ENCODE assay signal across 12 mouse cellular contexts in the genomic region with DNA sequence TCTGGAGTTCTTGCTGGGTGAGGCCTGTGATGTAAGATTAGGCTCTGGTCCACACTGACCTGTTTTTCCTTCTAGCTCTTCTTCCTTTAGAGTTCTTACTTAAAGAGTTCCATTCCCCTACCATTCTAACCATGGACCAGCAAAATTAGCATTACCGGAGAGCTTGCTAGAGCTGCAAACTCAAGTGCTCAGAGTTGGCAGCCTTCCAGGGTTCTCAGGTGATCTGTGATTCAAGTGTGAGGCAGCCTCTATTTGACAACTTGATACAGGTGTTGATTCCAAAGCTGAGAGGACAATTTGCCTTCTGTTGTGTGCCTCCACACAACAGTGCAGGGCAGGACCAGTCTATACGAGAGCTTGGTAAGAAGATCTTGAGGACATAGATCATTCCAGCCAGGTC. TPM values are rescaled to one million over a fixed set of nuclear protein-coding genes. Genes with fewer than 3 reads are reported as not detected.
A peak's percentile ranks its signal among the peaks of the same experiment; 100 is the strongest.
DNase-seq lines count a peak whose midpoint lies in the region; ATAC-seq lines count a peak whose summit lies in the region.
"Had no signal": no experiment of that assay in that cellular context is flagged by ENCODE, and none has a peak within 500 bp of the region (broad histone marks: within the 10 kb centered on the region; RNA-seq: fewer than 3 reads in every experiment).

No protein-coding gene starts in this region.

- no peak overlapping the region for H3K27ac ChIP-seq in kidney, embryonic 14.5 days (ENCODE audit: low read depth, low read length)
- H3K27ac ChIP-seq: embryonic facial prominence, embryonic 15.5 days had no signal

- no peaks in the 10 kb centered on the region for H3K9me3 ChIP-seq in kidney, embryonic 14.5 days (ENCODE audit: control insufficient read depth, low read length)
- H3K9me3 ChIP-seq: embryonic facial prominence, embryonic 15.5 days; G1E; megakaryocyte, embryonic 14.5 days had no signal

- peak; percentile 12 for DNase-seq in kidney, adult 11 months
- DNase-seq in cerebellum, adult 11 months, result peak; percentile 38
- DNase-seq in cerebellum, adult 9-11 months, result peak; percentile 61
- DNase-seq in lung, postnatal 14 days, result peak; percentile 75
- DNase-seq in thymus, adult 18-20 months, result no peak
- DNase-seq: adrenal gland, postnatal 25 days; thymus, postnatal 36 days had no signal

- no peak overlapping the region for H3K4me2 ChIP-seq in kidney, embryonic 14.5 days (replicated peaks; ENCODE audit: low read depth, low read length)
- H3K4me2 ChIP-seq: embryonic facial prominence, embryonic 15.5 days had no signal

- H3K4me1 ChIP-seq in kidney, embryonic 14.5 days (ENCODE audit: control insufficient read depth, insufficient read depth, low read length), result no peaks in the 10 kb centered on the region
- H3K4me1 ChIP-seq: embryonic facial prominence, embryonic 15.5 days; megakaryocyte, embryonic 14.5 days had no signal

- no peak overlapping the region for H3K4me3 ChIP-seq in kidney, embryonic 14.5 days (ENCODE audit: low read length)
- H3K4me3 ChIP-seq: embryonic facial prominence, embryonic 15.5 days; megakaryocyte, embryonic 14.5 days had no signal

- no peak for ATAC-seq in kidney, embryonic 14.5 days (ENCODE audit: low FRiP score, low TSS enrichment)
- ATAC-seq in megakaryocyte-erythroid progenitor cell, adult 5-6 weeks (replicated peaks; ENCODE audit: low FRiP score, low TSS enrichment, poor library complexity, severe bottlenecking), result no peak

- H3K36me3 ChIP-seq in kidney, embryonic 14.5 days (ENCODE audit: control insufficient read depth, insufficient read depth, low read length), result no peaks in the 10 kb centered on the region
- H3K36me3 ChIP-seq: embryonic facial prominence, embryonic 15.5 days; G1E had no signal

- H3K9ac ChIP-seq in kidney, embryonic 14.5 days (ENCODE audit: low read depth, low read length), result no peak overlapping the region
- H3K9ac ChIP-seq: embryonic facial prominence, embryonic 15.5 days had no signal

- no peaks in the 10 kb centered on the region for H3K27me3 ChIP-seq in kidney, embryonic 14.5 days (ENCODE audit: control insufficient read depth, insufficient read depth, low read length)
- H3K27me3 ChIP-seq: embryonic facial prominence, embryonic 15.5 days; megakaryocyte, embryonic 14.5 days had no signal

- WGBS in kidney, embryonic 14.5 days, result 82% methylated on average over 2 of the region's 2 CpGs

RNA-seq across cellular contexts. Expression of a gene that starts 31.7 kb away (rescaled TPM):
- 2.6 and 6.1 TPM in 2 replicates for polyA plus RNA-seq in kidney, embryonic 14.5 days (2014; fragmentation: Nextera tagmentation; extraction: Ambion mirVana)
- total RNA-seq in megakaryocyte-erythroid progenitor cell, adult 5-6 weeks (2014; fragmentation: Nextera tagmentation), result 1.2 and 2.1 TPM in 2 replicates
- total RNA-seq in megakaryocyte-erythroid progenitor cell, adult 5-6 weeks (2017), result 0.61 and 2.8 TPM in 2 replicates
- polyA plus RNA-seq: G1E had no signal

Comparison
In these comparisons a context has a peak if more than half of its experiments do, and no peak if none do; other contexts are left out.
1. DNase-seq: peak in kidney, adult 11 months (single experiment), cerebellum, adult 11 months (single experiment), cerebellum, adult 9-11 months (single experiment) and lung, postnatal 14 days (single experiment); none in thymus, adult 18-20 months (0 of 2).